Mouse (Mus musculus): ENCODE measurements around the gene Med15.
"Not testable (repeated sequence)": the region's sequence is repeated elsewhere in the genome, so short reads cannot be mapped to it uniquely, and the experiment has no call there.

Med15 gene

DNA sequence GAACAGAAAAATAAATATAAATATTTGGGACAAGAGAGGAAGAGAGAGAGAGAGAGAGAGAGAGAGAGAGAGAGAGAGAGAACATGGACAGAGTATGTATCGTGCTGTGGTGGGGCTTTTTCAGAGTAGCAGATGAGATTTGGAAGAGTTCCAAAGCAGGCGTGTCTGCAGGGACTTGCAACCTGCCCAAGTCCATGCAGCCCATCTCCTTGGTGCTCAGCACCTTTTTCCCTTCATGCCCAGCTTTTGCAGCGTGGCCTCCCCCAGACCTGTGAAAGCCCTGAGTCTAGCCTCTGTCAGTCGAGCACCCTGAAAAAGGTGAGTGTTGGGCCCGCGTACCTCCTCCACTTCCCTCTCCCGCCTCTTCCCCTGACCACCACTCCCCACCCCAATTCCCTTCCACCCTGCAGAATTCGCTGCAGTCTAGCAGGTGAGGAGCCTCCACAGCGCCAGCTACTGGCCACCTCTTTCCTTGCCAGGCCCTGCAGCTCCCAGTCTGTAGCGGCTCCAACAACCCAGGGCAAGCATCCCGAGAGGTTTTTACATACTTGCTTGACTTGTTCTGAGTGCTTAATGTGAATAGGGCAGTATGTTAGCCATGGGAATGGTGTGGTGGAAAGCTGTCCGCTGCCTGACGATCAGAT, 114.6 kb downstream of the Med15 start:
- peak; percentile 57 to 81 for DNase-seq (ENCODE audit: low spot score in 2 of 2)

GRCm38 (mm10) chr16:17616212-17616611, 116.5 kb downstream of the Med15 start:
- DNase-seq (ENCODE audit: low spot score in 2 of 2) = no peak

GRCm38 (mm10) chr16:17614740-17615139, 118.0 kb downstream of the Med15 start:
- not testable (repeated sequence) for DNase-seq (ENCODE audit: low spot score in 2 of 2)

DNA sequence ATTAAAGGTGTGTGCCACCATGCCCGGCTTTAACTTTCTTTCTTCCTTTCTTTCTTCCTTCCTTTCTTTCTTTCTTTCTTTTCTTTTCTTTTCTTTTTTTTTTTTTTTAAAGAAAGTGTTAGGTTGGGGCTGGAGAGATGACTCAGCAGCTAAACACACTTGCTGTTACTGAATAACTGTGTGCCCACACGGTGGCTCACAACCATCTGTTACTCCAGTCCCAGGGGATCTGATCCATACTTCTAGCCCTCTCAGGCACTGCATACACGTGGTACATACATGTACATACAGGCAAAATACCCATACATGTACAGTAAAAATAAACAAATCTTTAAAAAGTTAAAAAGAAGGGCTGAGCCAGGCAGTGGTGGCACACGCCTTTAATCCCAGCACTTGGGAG, 121.3 kb downstream of the Med15 start:
- DNase-seq (ENCODE audit: low spot score in 2 of 2) = no peak

- no peak for DNase-seq (ENCODE audit: low spot score in 2 of 2)
Measured at GRCm38 (mm10) chr16:17605684-17606083, 127.0 kb downstream of the Med15 start.

GRCm38 (mm10) chr16:17604941-17605340, 127.8 kb downstream of the Med15 start:
- DNase-seq (ENCODE audit: low spot score in 2 of 2) = no peak
